Mouse (Mus musculus) lung, embryonic 14.5 days (tissue): ENCODE results near the gene Fosb. TPM values are rescaled to one million over a fixed set of nuclear protein-coding genes. Genes with fewer than 3 reads are reported as not detected.
"Not testable (repeated sequence)": the region's sequence is repeated elsewhere in the genome, so short reads cannot be mapped to it uniquely, and the experiment has no call there.

Experiments
- ATAC-seq: fragments of 200-750 bp; cut with Nextera tagmentation; 2 replicates; pipeline ENCODE4 v1.8.0; 2017; ENCODE audit warnings: mild to moderate bottlenecking, moderate TSS enrichment, moderate library complexity; ENCODE audit not compliant: insufficient read depth
- DNase-seq: peaks from one replicate; pipeline ENCODE4 v3.0.0-alpha.2; 2015
- H3K27ac ChIP-seq: fragments of 300-500 bp; sonication (generic); 2 replicates; pipeline ENCODE4 v1.5.1; 2014; ENCODE audit warnings: low read depth, mild to moderate bottlenecking, moderate library complexity
- H3K27me3 ChIP-seq: fragments of 300-500 bp; sonication (generic); 2 replicates; pipeline ENCODE4 v1.6.1; 2014; ENCODE audit warnings: low read length, control low read depth; ENCODE audit not compliant: insufficient read depth
- H3K36me3 ChIP-seq: fragments of 300-500 bp; sonication (generic); 2 replicates; pipeline ENCODE4 v1.6.1; 2014; ENCODE audit warnings: control low read depth; ENCODE audit not compliant: insufficient read depth
- H3K4me1 ChIP-seq: fragments of 300-500 bp; sonication (generic); 2 replicates; pipeline ENCODE4 v1.6.1; 2014; ENCODE audit warnings: antibody characterized with exemption, control low read depth; ENCODE audit not compliant: insufficient read depth
- H3K4me2 ChIP-seq: fragments of 300-500 bp; sonication (generic); 2 replicates; pipeline ENCODE4 v1.6.1; 2014; ENCODE audit warnings: mild to moderate bottlenecking
- H3K4me3 ChIP-seq: fragments of 300-500 bp; sonication (generic); 2 replicates; pipeline ENCODE4 v1.5.1; 2014; ENCODE audit warnings: low read depth, low read length
- H3K9ac ChIP-seq: fragments of 300-500 bp; sonication (generic); 2 replicates; pipeline ENCODE4 v1.6.1; 2014
- H3K9me3 ChIP-seq: fragments of 300-500 bp; sonication (generic); 2 replicates; pipeline ENCODE4 v1.6.1; 2016; ENCODE audit warnings: low read depth, low read length, control low read depth
- CTCF ChIP-seq: IDR thresholded peaks from 2 replicates; pipeline ENCODE4 v1.5.1; 2016; ENCODE audit warnings: antibody characterized with exemption, low read depth
- WGBS: fragments of 180-500 bp; shearing (Covaris S2); extraction: QIAGEN DNeasy Blood & Tissue Kit; methylation state at CpG from one replicate; pipeline ENCODE4 v1.1.7; 2014; 5-methylcytosine and 5-hydroxymethylcytosine counted together
- polyA plus RNA-seq: library from polyadenylated mRNA; unstranded; fragments of >200 nt; fragmentation: Nextera tagmentation; extraction: Ambion mirVana; gene quantifications from 2 replicates; pipeline ENCODE4 v1.2.1, GENCODE M21; 2014

Gene Fosb
- polyA plus RNA-seq, 1 experiment from 2014 or later = not detected

- H3K27me3 ChIP-seq = peaks cover 49% of the 10 kb centered on the region
- ATAC-seq (peak; percentile 15; the same call in 1 of the 2 replicates), DNase-seq (peak; percentile 55)
- H3K4me1 ChIP-seq, H3K27ac ChIP-seq, H3K9ac ChIP-seq, H3K36me3 ChIP-seq, H3K9me3 ChIP-seq: not testable (repeated sequence)
- peak overlapping the region; percentile 53; the same call in 1 of the 2 replicates for H3K4me3 ChIP-seq
- peak overlapping the region; percentile 99 for H3K4me2 ChIP-seq
- TF ChIP-seq CTCF = peak; percentile 63
- WGBS = 30% methylated on average over 6 of the region's 6 CpGs
These were observed 28.1 kb downstream of the Fosb start for GRCm38 (mm10) chr7:19281680-19282304.

- peaks cover 49% of the 10 kb centered on the region for H3K27me3 ChIP-seq
These were observed 30.2 kb downstream of the Fosb start, which contains the start of gene Ppm1n for GRCm38 (mm10) chr7:19279581-19280114. Gene Ppm1n (minus strand): TSS chr7:19280064.

GRCm38 (mm10) chr7:19279052-19279451 lies 30.8 kb downstream of the Fosb start:
- no peak overlapping the region for H3K27ac ChIP-seq
- H3K36me3 ChIP-seq = no peaks in the 10 kb centered on the region
- no peak for TF ChIP-seq CTCF
- no peak for ATAC-seq
- H3K27me3 ChIP-seq = peaks cover 49% of the 10 kb centered on the region
- peak overlapping the region; percentile 27; the same call in 1 of the 2 replicates for H3K4me3 ChIP-seq
- peak overlapping the region; percentile 45 for H3K4me2 ChIP-seq
- no peak overlapping the region for H3K9ac ChIP-seq
- no peaks in the 10 kb centered on the region; the same call in 1 of the 2 replicates for H3K4me1 ChIP-seq
- 3% methylated on average over 34 of the region's 34 CpGs for WGBS
- H3K9me3 ChIP-seq = no peaks in the 10 kb centered on the region
- DNase-seq = no peak

More at GRCm38 (mm10) chr7:19279581-19280114, 30.2 kb downstream of the Fosb start, which contains the start of gene Ppm1n:
- H3K4me1 ChIP-seq = no peaks in the 10 kb centered on the region; the same call in 1 of the 2 replicates
- H3K4me2 ChIP-seq = peak within 1 kb of the TSS; percentile 45
- no peaks in the 10 kb centered on the region for H3K36me3 ChIP-seq
- DNase-seq (no peak), ATAC-seq (no peak)
- TF ChIP-seq CTCF = no peak
- no peaks in the 10 kb centered on the region for H3K9me3 ChIP-seq
- WGBS = under 1% methylated on average over 46 of the region's 46 CpGs
- H3K27ac ChIP-seq = no peak within 1 kb of the TSS
- peak within 1 kb of the TSS; percentile 27 for H3K4me3 ChIP-seq
- no peak within 1 kb of the TSS; the same call in 1 of the 2 replicates for H3K9ac ChIP-seq

GRCm38 (mm10) chr7:19276253-19276652 lies 33.6 kb downstream of the Fosb start:
- no peaks in the 10 kb centered on the region for H3K4me1 ChIP-seq
- DNase-seq (peak; percentile 18), ATAC-seq (no peak)
- H3K4me2 ChIP-seq = no peak overlapping the region
- H3K27ac ChIP-seq = no peak overlapping the region
- no peak overlapping the region for H3K9ac ChIP-seq
- WGBS = 49% methylated on average over 4 of the region's 4 CpGs
- peaks cover 37% of the 10 kb centered on the region for H3K27me3 ChIP-seq
- TF ChIP-seq CTCF = peak; percentile 37; the same call in 1 of the 2 replicates
- no peaks in the 10 kb centered on the region for H3K9me3 ChIP-seq
- H3K4me3 ChIP-seq = no peak overlapping the region
- H3K36me3 ChIP-seq = no peaks in the 10 kb centered on the region

- no peaks in the 10 kb centered on the region for H3K27me3 ChIP-seq
- peaks cover 11% of the 10 kb centered on the region for H3K36me3 ChIP-seq
- H3K9me3 ChIP-seq = no peaks in the 10 kb centered on the region
- H3K4me2 ChIP-seq = peak overlapping the region; percentile 74
- no peak for TF ChIP-seq CTCF
- peak overlapping the region; percentile 94 for H3K27ac ChIP-seq
- peak; percentile 88 for DNase-seq
- 0 out of 2 replicates have a peak, but pooled peaks cover 3% of the 10 kb centered on the region for H3K4me1 ChIP-seq
- WGBS = under 1% methylated on average over 36 of the region's 36 CpGs
- H3K9ac ChIP-seq = peak overlapping the region; percentile 88
- H3K4me3 ChIP-seq = peak overlapping the region; percentile 99
- ATAC-seq = peak; percentile 42
These were observed 37.6 kb downstream of the Fosb start for GRCm38 (mm10) chr7:19272173-19272764.

GRCm38 (mm10) chr7:19271238-19272172 lies 38.3 kb downstream of the Fosb start, which contains the start of gene Vasp:
Gene Vasp (minus strand): TSS chr7:19271817.
- Histone ChIP-seq H3K4me2 (peak within 1 kb of the TSS; percentile 74), H3K27ac (peak within 1 kb of the TSS; percentile 94), H3K9ac (peak within 1 kb of the TSS; percentile 88), H3K9me3 (no peaks in the 10 kb centered on the region), H3K27me3 (no peaks in the 10 kb centered on the region), H3K4me3 (peak within 1 kb of the TSS; percentile 99), H3K36me3 (peaks cover 13% of the 10 kb centered on the region), H3K4me1 (0 out of 2 replicates have a peak, but pooled peaks cover 9% of the 10 kb centered on the region)
- TF ChIP-seq CTCF = peak; percentile 20; the same call in 1 of the 2 replicates
- DNase-seq (peak; percentile 95), ATAC-seq (peak; percentile 62)
- WGBS = under 1% methylated on average over 62 of the region's 62 CpGs
